Mouse (Mus musculus): ENCODE data around the gene Slc5a4b.

DNA sequence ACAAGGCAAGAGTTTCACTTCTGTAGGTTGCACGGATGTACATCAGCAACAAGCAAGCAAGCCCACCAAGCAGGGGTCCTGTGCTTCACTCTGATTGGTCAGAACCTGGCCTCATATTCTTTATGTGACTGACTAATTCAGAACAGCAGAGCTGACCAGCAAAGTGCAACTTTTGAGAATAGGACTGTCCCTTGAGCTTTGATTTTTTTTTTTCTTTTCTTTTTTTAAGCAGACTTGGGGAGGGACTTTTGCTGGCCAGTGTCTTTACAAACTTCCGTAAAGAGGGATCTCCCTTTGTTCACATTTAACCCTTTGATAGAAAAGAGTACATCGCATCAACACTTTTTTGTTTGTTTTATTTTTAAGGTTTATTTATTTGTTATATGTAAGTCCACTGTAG is 100.9 kb downstream of the Slc5a4b start:
- no peak for TF ChIP-seq GATA1 (IDR thresholded peaks at IDR 0.05; ENCODE audit: low read length)
- TF ChIP-seq TAL1 (IDR thresholded peaks at IDR 0.05; ENCODE audit: low read length), result no peak

Measured in erythroblast, embryonic 14.5 days (primary cell).